In genomic region chr3:134235491-134236413, GRCm38 (mm10) we compare ENCODE assay signal across 8 mouse cellular contexts. TPM values are rescaled to one million over a fixed set of nuclear protein-coding genes. Genes with fewer than 3 reads are reported as not detected.
DNase-seq lines count a peak whose midpoint lies in the region; ATAC-seq lines count a peak whose summit lies in the region.

No protein-coding gene starts in this region.

- under 1% methylated on average over 51 of the region's 55 CpGs for WGBS in forebrain, embryonic 15.5 days
- under 1% methylated on average over 48 of the region's 55 CpGs for WGBS in liver, embryonic 15.5 days (ENCODE audit: insufficient replicate concordance)
- under 1% methylated on average over 50 of the region's 55 CpGs for WGBS in neural tube, embryonic 13.5 days

- H3K9me3 ChIP-seq in forebrain, embryonic 15.5 days: no peaks in the 10 kb centered on the region
- no peaks in the 10 kb centered on the region for H3K9me3 ChIP-seq in liver, embryonic 15.5 days (replicated peaks)
- no peaks in the 10 kb centered on the region for H3K9me3 ChIP-seq in neural tube, embryonic 13.5 days

- peak overlapping the region; percentile 97 for H3K27ac ChIP-seq in forebrain, embryonic 15.5 days (replicated peaks)
- H3K27ac ChIP-seq in liver, embryonic 15.5 days (replicated peaks): no peak overlapping the region
- H3K27ac ChIP-seq in neural tube, embryonic 13.5 days (replicated peaks): peak overlapping the region; percentile 100

- peak; percentile 67 for ATAC-seq in cerebellum, adult (ENCODE audit: insufficient number of reproducible peaks, low FRiP score, low TSS enrichment)
- ATAC-seq in forebrain, embryonic 15.5 days (replicated peaks): peak; percentile 82
- peak; percentile 66 for ATAC-seq in liver, embryonic 15.5 days (ENCODE audit: insufficient read depth)
- ATAC-seq in neural tube, embryonic 13.5 days (ENCODE audit: low read depth): peak; percentile 75

- peak overlapping the region; percentile 53 for H3K4me3 ChIP-seq in forebrain, embryonic 15.5 days
- peak overlapping the region; percentile 43 for H3K4me3 ChIP-seq in liver, embryonic 15.5 days (replicated peaks)
- H3K4me3 ChIP-seq in neural tube, embryonic 13.5 days: peak overlapping the region; percentile 69

- H3K9ac ChIP-seq in forebrain, embryonic 15.5 days (replicated peaks): peak overlapping the region; percentile 65
- no peak overlapping the region for H3K9ac ChIP-seq in liver, embryonic 15.5 days
- peak overlapping the region; percentile 96 for H3K9ac ChIP-seq in neural tube, embryonic 13.5 days

- DNase-seq in ES-CJ7 (ENCODE audit: low read depth, low spot score): peak; percentile 77
- peak; percentile 71 to 72 for DNase-seq in heart, postnatal 10 days
- peak; percentile 57 to 68 for DNase-seq in kidney, postnatal 36 days
- DNase-seq in urinary bladder, postnatal 25 days (ENCODE audit: low spot score): peak; percentile 20

- no peaks in the 10 kb centered on the region for H3K27me3 ChIP-seq in forebrain, embryonic 15.5 days
- H3K27me3 ChIP-seq in liver, embryonic 15.5 days: peaks cover 65% of the 10 kb centered on the region
- H3K27me3 ChIP-seq in neural tube, embryonic 13.5 days: no peaks in the 10 kb centered on the region

- H3K36me3 ChIP-seq in forebrain, embryonic 15.5 days: no peaks in the 10 kb centered on the region
- H3K36me3 ChIP-seq in liver, embryonic 15.5 days (replicated peaks): no peaks in the 10 kb centered on the region
- no peaks in the 10 kb centered on the region for H3K36me3 ChIP-seq in neural tube, embryonic 13.5 days

- H3K4me1 ChIP-seq in forebrain, embryonic 15.5 days: peaks cover 26% of the 10 kb centered on the region
- H3K4me1 ChIP-seq in liver, embryonic 15.5 days (replicated peaks): 0 out of 2 replicates have a peak, but pooled peaks cover 2% of the 10 kb centered on the region
- peaks cover 23% of the 10 kb centered on the region for H3K4me1 ChIP-seq in neural tube, embryonic 13.5 days (replicated peaks)

- peak overlapping the region; percentile 89 for H3K4me2 ChIP-seq in forebrain, embryonic 15.5 days (replicated peaks)
- H3K4me2 ChIP-seq in liver, embryonic 15.5 days: peak overlapping the region; percentile 62
- peak overlapping the region; percentile 88 for H3K4me2 ChIP-seq in neural tube, embryonic 13.5 days

- intact Hi-C loops in heart, postnatal 10 days (cut with DNase I): loop anchor here (5.0 kb wide), 1 partner anchor 1143 kb away; the partner anchor contains the start of genes Gstcd and Ints12

RNA-seq across cellular contexts. Expression of gene Cxxc4, which starts 0.5 kb away (rescaled TPM):
- polyA plus RNA-seq in forebrain, embryonic 15.5 days (2015; fragmentation: Nextera tagmentation; extraction: Ambion mirVana): 16.1 and 17.1 TPM in 2 replicates
- 1 to 10 TPM; 2.3 to 2.7 TPM for total RNA-seq in heart, postnatal 10 days (2021)
- polyA plus RNA-seq in liver, embryonic 15.5 days (2015; fragmentation: Nextera tagmentation; extraction: Ambion mirVana): 0.08 and 0.09 TPM in 2 replicates
- polyA plus RNA-seq in neural tube, embryonic 13.5 days (2015; fragmentation: Nextera tagmentation; extraction: Ambion mirVana): 29.3 and 29.5 TPM in 2 replicates

Comparison
In these comparisons a context has a peak if more than half of its experiments do, and no peak if none do; other contexts are left out.
1. DNase-seq: peak in every context shown above with its lines; median percentile 77 in ES-CJ7; 72 in heart, postnatal 10 days; 62 in kidney, postnatal 36 days; 20 in urinary bladder, postnatal 25 days.
2. RNA of gene Cxxc4, which starts 0.5 kb away (polyA plus RNA-seq): 29.3 to 29.5 TPM in neural tube, embryonic 13.5 days and 16.1 to 17.1 TPM in forebrain, embryonic 15.5 days; 0.08 to 0.09 TPM in liver, embryonic 15.5 days; every median in the first group is over 10 times any median in the second.
3. Peak in every context shown above with its lines, with median percentiles within 50 percentile points of each other: ATAC-seq, H3K4me2 ChIP-seq and H3K4me3 ChIP-seq.